Mouse (Mus musculus): ENCODE results near the gene Casq2.

DNA sequence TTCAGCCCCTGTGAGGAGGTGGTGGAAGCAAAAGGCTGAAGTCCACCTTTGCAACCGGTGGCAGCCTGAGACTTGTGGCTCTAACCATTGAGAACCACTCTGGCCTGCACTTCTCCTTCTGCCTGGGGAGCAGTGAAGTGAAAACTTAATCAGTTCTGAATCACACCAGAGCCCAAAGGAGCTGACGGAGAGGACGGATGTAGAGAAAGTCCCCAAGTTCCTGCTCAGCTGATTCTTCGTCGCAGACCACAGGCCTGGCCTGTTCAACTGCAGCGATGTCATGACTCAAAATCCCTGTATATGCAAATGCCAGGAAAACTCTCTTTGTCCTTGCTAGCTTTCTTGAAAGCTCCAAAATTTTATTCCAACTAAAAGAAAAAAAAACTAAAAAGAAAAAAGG lies 37.4 kb downstream of the Casq2 start:
- TF ChIP-seq ZMIZ1 (IDR thresholded peaks at IDR 0.05; ENCODE audit: low read depth, low read length) (no peak), POLR2A (IDR thresholded peaks at IDR 0.05; ENCODE audit: control insufficient read depth in 1 of 2, insufficient read depth in 1 of 2, low read depth in 1 of 2, low read length in 2 of 2, poor library complexity in 1 of 2) (no peak), POLR2AphosphoS5 (IDR thresholded peaks at IDR 0.05; ENCODE audit: borderline replicate concordance, low read depth, low read length) (no peak), KAT2A (conservative IDR thresholded peaks at IDR 0.05; ENCODE audit: low read depth, low read length) (no peak), ELF1 (IDR thresholded peaks at IDR 0.05; ENCODE audit: low read depth, low read length) (no peak), E2F4 (IDR thresholded peaks at IDR 0.05; ENCODE audit: borderline replicate concordance, low read depth, low read length) (no peak), USF1 (IDR thresholded peaks at IDR 0.05; ENCODE audit: low read depth, low read length) (no peak)

Data from MEL (cell line).